In the genomic region with DNA sequence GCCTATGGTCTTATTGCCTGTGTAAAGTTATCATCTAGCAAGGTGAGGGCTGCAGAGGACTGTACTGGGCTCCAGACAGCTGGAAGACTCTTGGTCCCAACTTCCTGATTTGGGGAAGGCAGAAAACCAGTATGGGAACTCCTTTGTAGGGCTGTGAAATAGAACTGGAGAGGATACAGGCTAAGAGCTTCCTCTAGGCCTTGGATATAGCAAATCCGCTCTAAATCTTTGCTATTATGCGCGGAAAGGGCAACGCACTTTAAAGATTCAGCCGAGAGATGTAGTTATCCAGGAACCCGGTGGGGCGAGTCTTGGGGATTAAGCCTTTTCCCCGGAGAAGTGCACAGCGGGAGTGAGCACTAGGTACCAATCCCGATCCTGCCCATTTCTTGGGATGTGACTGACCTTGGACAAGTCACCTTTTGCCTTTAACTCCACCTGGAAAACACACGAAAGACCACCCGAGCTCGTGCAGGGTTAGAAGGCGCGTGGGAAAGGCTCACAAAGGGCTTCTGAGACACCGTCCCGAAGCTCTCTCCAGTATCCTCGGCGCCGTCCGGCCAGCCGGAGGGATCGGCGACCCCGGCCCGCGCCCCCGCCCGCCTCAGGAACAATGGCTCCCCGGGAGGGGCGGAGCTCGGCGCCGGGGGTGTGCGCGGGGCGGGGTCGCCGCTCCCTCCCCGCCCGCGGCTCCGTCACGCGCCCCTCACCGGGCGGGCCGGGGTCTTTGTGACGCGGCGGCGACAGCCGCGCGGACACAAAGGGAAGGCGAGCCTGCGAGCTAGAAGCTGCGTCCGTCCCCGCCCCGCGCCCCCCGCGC, we compare ENCODE assay signal across 8 mouse cellular contexts. TPM values are rescaled to one million over a fixed set of nuclear protein-coding genes. Genes with fewer than 3 reads are reported as not detected.
DNase-seq lines count a peak whose midpoint lies in the region; ATAC-seq and TF ChIP-seq lines count a peak whose summit lies in the region.

Tmeff1 (plus strand) TSS at position 754 of the 820 bp plus-strand sequence.

- H3K4me2 ChIP-seq in kidney, postnatal 0 days (ENCODE audit: low read length): peak within 1 kb of the TSS; percentile 83
- peak within 1 kb of the TSS; percentile 72 for H3K4me2 ChIP-seq in liver, embryonic 15.5 days

- H3K27ac ChIP-seq in heart, embryonic 10.5 days: peak within 1 kb of the TSS; percentile 99
- H3K27ac ChIP-seq in kidney, postnatal 0 days: peak within 1 kb of the TSS; percentile 85
- H3K27ac ChIP-seq in liver, embryonic 15.5 days (replicated peaks): no peak within 1 kb of the TSS

- H3K4me1 ChIP-seq in heart, embryonic 10.5 days: peaks cover 10% of the 10 kb centered on the region; the same call in 1 of the 2 replicates
- H3K4me1 ChIP-seq in kidney, postnatal 0 days (replicated peaks; ENCODE audit: insufficient read depth, low read length): no peaks in the 10 kb centered on the region
- no peaks in the 10 kb centered on the region for H3K4me1 ChIP-seq in liver, embryonic 15.5 days (replicated peaks)

- H3K9ac ChIP-seq in kidney, postnatal 0 days (ENCODE audit: low read depth, low read length): peak within 1 kb of the TSS; percentile 87
- peak within 1 kb of the TSS; percentile 11; the same call in 1 of the 2 replicates for H3K9ac ChIP-seq in liver, embryonic 15.5 days

- H3K4me3 ChIP-seq in heart, embryonic 10.5 days: peak within 1 kb of the TSS; percentile 96
- H3K4me3 ChIP-seq in kidney, postnatal 0 days (replicated peaks; ENCODE audit: low read depth, low read length): peak within 1 kb of the TSS; percentile 89
- peak within 1 kb of the TSS; percentile 59 for H3K4me3 ChIP-seq in liver, embryonic 15.5 days (replicated peaks)

- H3K9me3 ChIP-seq in heart, embryonic 10.5 days: no peaks in the 10 kb centered on the region
- H3K9me3 ChIP-seq in kidney, postnatal 0 days (replicated peaks; ENCODE audit: low read length): no peaks in the 10 kb centered on the region
- no peaks in the 10 kb centered on the region for H3K9me3 ChIP-seq in liver, embryonic 15.5 days (replicated peaks)

- H3K36me3 ChIP-seq in heart, embryonic 10.5 days: peaks cover 6% of the 10 kb centered on the region; the same call in 1 of the 2 replicates
- no peaks in the 10 kb centered on the region for H3K36me3 ChIP-seq in kidney, postnatal 0 days (ENCODE audit: insufficient read depth, low read length)
- H3K36me3 ChIP-seq in liver, embryonic 15.5 days (replicated peaks): no peaks in the 10 kb centered on the region

- ATAC-seq in kidney, postnatal 0 days (replicated peaks; ENCODE audit: low FRiP score, low read depth): peak; percentile 53
- ATAC-seq in liver, embryonic 15.5 days (ENCODE audit: insufficient read depth): no peak

- TF ChIP-seq CTCF in kidney, postnatal 0 days (IDR thresholded peaks at IDR 0.05; ENCODE audit: low read depth): no peak

- no peaks in the 10 kb centered on the region for H3K27me3 ChIP-seq in heart, embryonic 10.5 days (ENCODE audit: insufficient read depth, poor library complexity, severe bottlenecking)
- H3K27me3 ChIP-seq in kidney, postnatal 0 days (ENCODE audit: insufficient read depth, low read length): no peaks in the 10 kb centered on the region
- peaks cover 40% of the 10 kb centered on the region for H3K27me3 ChIP-seq in liver, embryonic 15.5 days

- peak; percentile 84 for DNase-seq in heart, adult 11 months
- DNase-seq in heart, adult 8-10 months (ENCODE audit: low spot score): no peak
- peak in 1 of 2 experiments; percentile 13 for DNase-seq in adrenal gland, postnatal 4 days (ENCODE audit: low spot score in 2 of 2)
- peak; percentile 83 for DNase-seq in heart, embryonic 10.5 days (ENCODE audit: low spot score)
- DNase-seq in kidney, postnatal 0 days (ENCODE audit: low spot score): peak; percentile 60
- DNase-seq in ovary, postnatal 14 days (ENCODE audit: low spot score): peak; percentile 19
- no peak for DNase-seq in thymus, postnatal 14 days

- 1% methylated on average over 64 of the region's 64 CpGs for WGBS in heart, embryonic 10.5 days
- 1% methylated on average over 51 of the region's 64 CpGs for WGBS in kidney, postnatal 0 days
- 4% methylated on average over 60 of the region's 64 CpGs for WGBS in liver, embryonic 15.5 days (ENCODE audit: insufficient replicate concordance)

RNA-seq across cellular contexts. Expression of gene Tmeff1, which starts in this region (rescaled TPM):
- total RNA-seq in heart, adult 8-10 months (2022): 10 to 100 TPM in 2 of 4 experiments, 1 to 10 TPM in 2; 7.1 to 12.0 (median 9.5) TPM
- 10 to 100 TPM; 32.5 to 38.3 TPM for total RNA-seq in adrenal gland, postnatal 4 days (2021)
- 51.6 and 76.4 TPM in 2 replicates for polyA plus RNA-seq in heart, embryonic 10.5 days (2016; fragmentation: Nextera tagmentation; extraction: Ambion mirVana)
- polyA plus RNA-seq in kidney, postnatal 0 days (2015; fragmentation: Nextera tagmentation; extraction: Ambion mirVana): 33.9 and 37.7 TPM in 2 replicates
- 1.0 and 1.1 TPM in 2 replicates for polyA plus RNA-seq in liver, embryonic 15.5 days (2015; fragmentation: Nextera tagmentation; extraction: Ambion mirVana)

Comparison
In these comparisons a context has a peak if more than half of its experiments do, and no peak if none do; other contexts are left out.
1. RNA of gene Tmeff1 (polyA plus RNA-seq): 51.6 to 76.4 TPM in heart, embryonic 10.5 days and 33.9 to 37.7 TPM in kidney, postnatal 0 days; 1.0 to 1.1 TPM in liver, embryonic 15.5 days; every median in the first group is over 10 times any median in the second.
2. DNase-seq: peak in heart, adult 11 months (single experiment), heart, embryonic 10.5 days (single experiment), kidney, postnatal 0 days (single experiment) and ovary, postnatal 14 days (single experiment); none in heart, adult 8-10 months (single experiment) and thymus, postnatal 14 days (single experiment).
3. Peak in every context shown above with its lines, with median percentiles within 50 percentile points of each other: H3K4me3 ChIP-seq.